Mouse (Mus musculus) E14TG2a.4 (cell line): ENCODE results near the gene Ube4b.

Experiments
- H3K27me3 ChIP-seq: 2 replicates; pipeline ENCODE4 v1.6.1; 2014; ENCODE audit warnings: low read length, control low read depth; ENCODE audit not compliant: insufficient read depth
- H3K36me3 ChIP-seq: 2 replicates; pipeline ENCODE4 v1.6.1; 2014; ENCODE audit warnings: low read length, control low read depth; ENCODE audit not compliant: insufficient read depth
- H3K4me1 ChIP-seq: replicated peaks from 2 replicates; pipeline ENCODE4 v1.6.1; 2014; ENCODE audit warnings: low read depth, low read length, control low read depth
- H3K4me3 ChIP-seq: replicated peaks from 2 replicates; pipeline ENCODE4 v1.5.1; 2014; ENCODE audit warnings: mild to moderate bottlenecking, low read length
- H3K9me3 ChIP-seq: 2 replicates; pipeline ENCODE4 v1.6.1; 2014; ENCODE audit warnings: low read length, control low read depth
- CTCF ChIP-seq: conservative IDR thresholded peaks from 2 replicates; pipeline ENCODE4 v1.5.1; 2014; ENCODE audit warnings: low read length
- NANOG ChIP-seq: IDR thresholded peaks from 2 replicates; pipeline ENCODE4 v1.6.1; 2014; ENCODE audit warnings: borderline replicate concordance, low read length, mixed read lengths
- POU5F1 ChIP-seq: IDR thresholded peaks from 2 replicates; pipeline ENCODE4 v1.6.1; 2014; ENCODE audit warnings: low read length, borderline replicate concordance

The Ube4b gene

DNA sequence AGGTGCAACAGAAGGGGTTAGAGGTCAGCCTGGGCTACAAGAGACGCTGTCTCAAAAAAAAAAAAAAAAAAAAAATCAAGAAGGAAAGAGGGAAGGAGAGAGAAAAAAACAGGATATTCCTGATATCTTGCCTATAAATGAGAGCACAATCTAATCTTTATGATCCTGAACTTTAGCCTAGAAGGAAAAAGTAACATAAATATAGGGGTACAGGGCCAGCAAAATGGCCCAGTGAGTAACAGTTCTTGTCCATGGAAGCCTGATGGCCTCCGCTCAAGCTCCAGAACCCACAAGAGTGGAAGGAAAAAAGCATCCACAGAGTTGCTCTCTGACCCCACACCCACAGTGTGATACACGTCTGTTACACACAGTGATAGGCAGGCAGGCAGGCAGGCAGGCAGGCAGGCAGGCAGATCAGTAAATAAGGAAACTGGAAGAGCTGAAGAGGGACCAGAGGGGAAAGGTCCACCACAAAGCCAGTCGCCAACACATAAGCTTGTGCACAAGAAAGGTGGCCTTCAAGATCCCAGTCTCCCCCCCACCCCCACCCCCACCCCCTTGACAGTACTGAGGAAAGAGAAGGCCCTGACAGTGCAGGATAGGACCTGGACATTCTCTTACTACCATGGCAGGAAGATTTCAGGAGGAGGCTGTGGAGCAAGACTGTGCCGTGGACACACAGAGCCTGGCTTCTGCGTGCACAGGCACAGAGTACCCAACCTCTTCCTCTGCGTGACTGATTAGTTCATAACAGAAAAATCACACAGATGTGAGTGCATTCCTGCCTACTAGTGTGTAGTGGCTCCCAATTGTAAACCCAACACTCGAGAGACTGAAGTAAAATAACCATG is 140.0 kb downstream of the Ube4b start:
- peaks cover 48% of the 10 kb centered on the region for H3K4me1 ChIP-seq
- H3K4me3 ChIP-seq, result no peak overlapping the region
- TF ChIP-seq POU5F1 (no peak), CTCF (no peak), NANOG (no peak)
- no peaks in the 10 kb centered on the region for H3K9me3 ChIP-seq
- H3K27me3 ChIP-seq, result no peaks in the 10 kb centered on the region
- H3K36me3 ChIP-seq, result peaks cover 7% of the 10 kb centered on the region

DNA sequence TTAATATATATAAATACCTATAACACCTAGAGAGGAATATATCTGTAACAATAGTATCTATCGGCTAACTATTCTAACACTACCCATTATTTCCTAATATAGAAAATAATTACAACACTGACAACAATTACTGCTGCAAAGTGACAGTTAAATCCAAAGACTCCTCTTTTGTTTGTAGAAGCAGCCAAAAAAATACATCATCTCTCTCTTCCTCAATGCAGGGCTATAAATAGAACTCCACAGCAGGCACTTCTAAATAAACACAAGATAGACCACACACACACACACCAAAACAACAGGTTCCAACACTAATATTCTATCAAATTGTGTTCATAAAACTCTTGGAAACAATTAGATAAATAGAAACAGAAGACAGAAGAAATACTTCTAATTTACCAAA is 140.9 kb downstream of the Ube4b start:
- peaks cover 44% of the 10 kb centered on the region for H3K4me1 ChIP-seq
- H3K9me3 ChIP-seq, result no peaks in the 10 kb centered on the region
- TF ChIP-seq CTCF (no peak), POU5F1 (no peak)
- H3K27me3 ChIP-seq, result no peaks in the 10 kb centered on the region
- H3K36me3 ChIP-seq, result peaks cover 2% of the 10 kb centered on the region; the same call in 1 of the 2 replicates
- H3K4me3 ChIP-seq, result no peak overlapping the region

DNA sequence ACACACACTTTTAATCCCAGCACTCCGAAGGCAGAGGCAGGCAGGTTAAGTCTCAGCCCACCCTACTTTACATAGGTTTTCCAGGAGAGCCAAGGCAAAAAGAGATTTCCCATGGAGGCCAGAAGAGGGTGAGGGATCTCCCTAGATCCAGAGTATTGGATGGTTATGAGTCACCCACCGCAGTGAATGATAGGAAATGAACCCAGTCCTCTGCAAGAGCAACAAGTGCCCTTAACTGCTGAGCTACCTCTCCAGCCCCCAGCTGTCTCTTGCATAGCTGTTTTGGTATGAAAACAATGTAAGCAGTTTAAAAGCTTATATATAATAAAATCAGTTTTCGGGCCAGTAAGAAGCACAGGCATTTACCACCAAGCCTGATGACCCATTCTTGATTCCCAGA is 143.5 kb downstream of the Ube4b start:
- H3K27me3 ChIP-seq, result no peaks in the 10 kb centered on the region
- TF ChIP-seq NANOG, result no peak
- TF ChIP-seq POU5F1, result no peak
- TF ChIP-seq CTCF, result no peak
- H3K4me3 ChIP-seq, result no peak overlapping the region
- no peaks in the 10 kb centered on the region for H3K36me3 ChIP-seq
- peaks cover 43% of the 10 kb centered on the region for H3K4me1 ChIP-seq
- no peaks in the 10 kb centered on the region for H3K9me3 ChIP-seq

DNA sequence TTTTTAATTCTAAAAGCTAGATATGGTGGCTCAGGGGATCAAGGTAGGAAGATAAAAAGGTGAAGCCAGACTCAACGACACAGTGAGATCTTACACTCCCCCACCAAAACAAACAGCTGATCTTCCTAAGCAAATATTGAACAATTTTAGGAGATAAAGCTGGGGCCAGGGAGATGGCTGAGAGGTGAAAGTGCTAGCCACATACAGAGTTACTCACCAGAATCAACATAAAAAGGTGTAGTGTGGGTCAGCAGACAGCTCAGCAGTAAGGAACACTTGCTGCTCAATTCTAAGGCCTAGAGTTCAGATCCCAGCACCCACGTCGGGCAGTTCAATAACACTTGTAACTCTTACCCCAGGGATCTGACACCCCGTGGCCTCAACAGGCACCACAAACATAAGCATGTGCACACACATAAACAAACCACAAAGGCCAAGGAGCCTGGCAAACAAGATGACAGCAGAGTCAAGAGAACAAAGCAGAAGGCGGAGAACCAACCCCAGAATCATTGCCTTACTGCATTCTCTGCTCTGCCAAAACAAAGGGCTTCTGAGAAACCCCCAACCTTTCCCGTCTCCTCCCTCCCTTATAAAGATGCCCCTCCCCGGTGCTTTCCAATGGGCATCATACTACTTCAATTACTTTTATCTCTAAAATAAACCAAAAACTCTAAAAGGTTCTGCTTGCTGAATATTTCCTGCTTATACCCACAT is 144.4 kb downstream of the Ube4b start:
- Histone ChIP-seq H3K36me3 (no peaks in the 10 kb centered on the region), H3K9me3 (no peaks in the 10 kb centered on the region), H3K4me3 (no peak overlapping the region), H3K4me1 (peaks cover 43% of the 10 kb centered on the region), H3K27me3 (no peaks in the 10 kb centered on the region)
- no peak for TF ChIP-seq POU5F1
